Mouse (Mus musculus) left cerebral cortex, adult 18-20 months (tissue): Measurements from ENCODE around the gene Atxn7. TPM values are rescaled to one million over a fixed set of nuclear protein-coding genes. Genes with fewer than 3 reads are reported as not detected.
A peak's percentile ranks its signal among the peaks of the same experiment; 100 is the strongest.

Source experiments
- DNase-seq, 2 experiments: peaks; one replicate each; pipeline ENCODE4 v3.0.0; 2021 to 2022; ENCODE audit warnings: low spot score in 2 of 2, mixed read lengths in 1 of 2
- total RNA-seq, 2 experiments: library from RNA; stranded (reverse); gene quantifications; 2 replicates each; pipeline ENCODE4 v1.2.3; 2021

Gene Atxn7
- total RNA-seq, 2 experiments from 2014 or later = 24.6 to 28.3 TPM

- DNase-seq = no peak
Measured at GRCm38 (mm10) chr14:14062531-14063245, 101.4 kb downstream of the Atxn7 start.

GRCm38 (mm10) chr14:14063382-14063781 lies 102.1 kb downstream of the Atxn7 start:
- DNase-seq = no peak

GRCm38 (mm10) chr14:14064486-14065141 lies 103.4 kb downstream of the Atxn7 start:
- DNase-seq = no peak

GRCm38 (mm10) chr14:14065142-14065498 lies 103.9 kb downstream of the Atxn7 start:
- DNase-seq = no peak

GRCm38 (mm10) chr14:14066241-14066640 lies 105.0 kb downstream of the Atxn7 start:
- no peak for DNase-seq

- peak in 1 of 2 experiments; percentile 26 for DNase-seq
Measured at GRCm38 (mm10) chr14:14067648-14068472, 106.6 kb downstream of the Atxn7 start.

- no peak for DNase-seq
Measured at GRCm38 (mm10) chr14:14068553-14068952, 107.3 kb downstream of the Atxn7 start.

- no peak for DNase-seq
Measured at GRCm38 (mm10) chr14:14070541-14071315, 109.5 kb downstream of the Atxn7 start.

- DNase-seq = no peak
Measured at GRCm38 (mm10) chr14:14071456-14071855, 110.2 kb downstream of the Atxn7 start.

GRCm38 (mm10) chr14:14080604-14081194 lies 119.5 kb downstream of the Atxn7 start:
- no peak for DNase-seq

- no peak for DNase-seq
Measured at GRCm38 (mm10) chr14:14083811-14084210, 122.6 kb downstream of the Atxn7 start.

- DNase-seq = no peak
Measured at GRCm38 (mm10) chr14:14086711-14087263, 125.5 kb downstream of the Atxn7 start.

- DNase-seq = no peak
Measured at GRCm38 (mm10) chr14:14087348-14087747, 126.1 kb downstream of the Atxn7 start.

GRCm38 (mm10) chr14:14088016-14088791 lies 127.0 kb downstream of the Atxn7 start:
- no peak for DNase-seq

- DNase-seq = no peak
Measured at GRCm38 (mm10) chr14:14090571-14090970, 129.3 kb downstream of the Atxn7 start.

- DNase-seq = peak; percentile 86 to 93
Measured at GRCm38 (mm10) chr14:14098330-14098980, 137.2 kb downstream of the Atxn7 start.

GRCm38 (mm10) chr14:14100773-14101280 lies 139.6 kb downstream of the Atxn7 start:
- DNase-seq = no peak

GRCm38 (mm10) chr14:14101296-14101695 lies 140.1 kb downstream of the Atxn7 start:
- no peak for DNase-seq
